Mouse (Mus musculus) liver, embryonic 15.5 days (tissue): ENCODE data around the gene Tcf7l2. TPM values are rescaled to one million over a fixed set of nuclear protein-coding genes. Genes with fewer than 3 reads are reported as not detected.
A peak's percentile ranks its signal among the peaks of the same experiment; 100 is the strongest.

Experiments used
- ATAC-seq: fragments of 200-750 bp; cut with Nextera tagmentation; 2 replicates; pipeline ENCODE4 v1.8.0; 2017; ENCODE audit warnings: moderate number of reproducible peaks, mild to moderate bottlenecking, moderate library complexity; ENCODE audit not compliant: insufficient read depth
- H3K27ac ChIP-seq: fragments of 300-500 bp; sonication (generic); replicated peaks from 2 replicates; pipeline ENCODE4 v1.5.1; 2015; ENCODE audit warnings: mild to moderate bottlenecking, inconsistent platforms
- H3K27me3 ChIP-seq: fragments of 300-500 bp; sonication (generic); 2 replicates; pipeline ENCODE4 v1.6.1; 2015; ENCODE audit warnings: mild to moderate bottlenecking, inconsistent platforms
- H3K36me3 ChIP-seq: fragments of 300-500 bp; sonication (generic); replicated peaks from 2 replicates; pipeline ENCODE4 v1.6.1; 2015; ENCODE audit warnings: moderate library complexity, mild to moderate bottlenecking, inconsistent platforms
- H3K4me1 ChIP-seq: fragments of 300-500 bp; sonication (generic); replicated peaks from 2 replicates; pipeline ENCODE4 v1.6.1; 2015; ENCODE audit warnings: inconsistent platforms
- H3K4me2 ChIP-seq: fragments of 300-500 bp; sonication (generic); 2 replicates; pipeline ENCODE4 v1.6.1; 2015; ENCODE audit warnings: moderate library complexity, mild to moderate bottlenecking, inconsistent platforms
- H3K4me3 ChIP-seq: fragments of 300-500 bp; sonication (generic); replicated peaks from 2 replicates; pipeline ENCODE4 v1.5.1; 2015; ENCODE audit warnings: mild to moderate bottlenecking, inconsistent platforms
- H3K9ac ChIP-seq: fragments of 300-500 bp; sonication (generic); 2 replicates; pipeline ENCODE4 v1.6.1; 2015; ENCODE audit warnings: moderate library complexity, mild to moderate bottlenecking, inconsistent platforms
- H3K9me3 ChIP-seq: fragments of 300-500 bp; sonication (generic); replicated peaks from 2 replicates; pipeline ENCODE4 v1.6.1; 2016; ENCODE audit warnings: inconsistent platforms
- WGBS: fragments of 180-500 bp; shearing (Covaris S2); methylation state at CpG from one replicate; pipeline ENCODE4 v1.1.7; 2015; ENCODE audit warnings: mixed read lengths; ENCODE audit not compliant: insufficient replicate concordance; 5-methylcytosine and 5-hydroxymethylcytosine counted together
- polyA plus RNA-seq: library from polyadenylated mRNA; unstranded; fragments of >200 nt; fragmentation: Nextera tagmentation; extraction: Ambion mirVana; gene quantifications from 2 replicates; pipeline ENCODE4 v1.2.1, GENCODE M21; 2015

Gene Tcf7l2
- polyA plus RNA-seq, 1 experiment from 2014 or later: 19.3 TPM

- no peak overlapping the region for H3K4me3 ChIP-seq
- H3K9me3 ChIP-seq: no peaks in the 10 kb centered on the region
- no peaks in the 10 kb centered on the region; the same call in 1 of the 2 replicates for H3K27me3 ChIP-seq
- H3K4me2 ChIP-seq: no peak overlapping the region
- H3K9ac ChIP-seq: no peak overlapping the region
- peaks cover 14% of the 10 kb centered on the region for H3K4me1 ChIP-seq
- no peak overlapping the region for H3K27ac ChIP-seq
- 84% methylated on average over 10 of the region's 10 CpGs for WGBS
- ATAC-seq: no peak
- H3K36me3 ChIP-seq: peaks cover 13% of the 10 kb centered on the region
Observed at GRCm38 (mm10) chr19:55913585-55913984, 172.0 kb downstream of the Tcf7l2 start.

- Histone ChIP-seq H3K9ac (no peak overlapping the region), H3K4me2 (no peak overlapping the region), H3K27ac (no peak overlapping the region), H3K4me1 (peaks cover 5% of the 10 kb centered on the region; the same call in 1 of the 2 replicates), H3K4me3 (no peak overlapping the region), H3K36me3 (peaks cover 22% of the 10 kb centered on the region), H3K27me3 (no peaks in the 10 kb centered on the region), H3K9me3 (no peaks in the 10 kb centered on the region)
- no peak for ATAC-seq
- WGBS: 86% methylated on average over 20 of the region's 20 CpGs
Observed at GRCm38 (mm10) chr19:55914614-55915211, 173.1 kb downstream of the Tcf7l2 start.

GRCm38 (mm10) chr19:55915506-55915905, 173.9 kb downstream of the Tcf7l2 start:
- Histone ChIP-seq H3K4me3 (no peak overlapping the region), H3K9me3 (no peaks in the 10 kb centered on the region), H3K27ac (no peak overlapping the region), H3K27me3 (no peaks in the 10 kb centered on the region), H3K4me1 (0 out of 2 replicates have a peak, but pooled peaks cover 5% of the 10 kb centered on the region), H3K4me2 (no peak overlapping the region), H3K36me3 (peaks cover 30% of the 10 kb centered on the region), H3K9ac (no peak overlapping the region)
- no peak for ATAC-seq
- 43% methylated on average over 7 of the region's 7 CpGs for WGBS

GRCm38 (mm10) chr19:55916211-55916610, 174.6 kb downstream of the Tcf7l2 start:
- H3K9ac ChIP-seq: no peak overlapping the region
- no peaks in the 10 kb centered on the region for H3K9me3 ChIP-seq
- ATAC-seq: no peak
- WGBS: 84% methylated on average over 3 of the region's 3 CpGs
- H3K36me3 ChIP-seq: peaks cover 37% of the 10 kb centered on the region
- H3K4me2 ChIP-seq: no peak overlapping the region
- H3K4me1 ChIP-seq: 0 out of 2 replicates have a peak, but pooled peaks cover 5% of the 10 kb centered on the region
- no peak overlapping the region for H3K27ac ChIP-seq
- no peak overlapping the region for H3K4me3 ChIP-seq
- no peaks in the 10 kb centered on the region for H3K27me3 ChIP-seq

- Histone ChIP-seq H3K9ac (no peak overlapping the region), H3K4me3 (no peak overlapping the region), H3K4me2 (no peak overlapping the region), H3K27ac (peak overlapping the region; percentile 35; the same call in 1 of the 2 replicates), H3K27me3 (no peaks in the 10 kb centered on the region), H3K9me3 (no peaks in the 10 kb centered on the region), H3K4me1 (peaks cover 51% of the 10 kb centered on the region), H3K36me3 (peaks cover 33% of the 10 kb centered on the region)
- WGBS: 75% methylated on average over 12 of the region's 12 CpGs
- ATAC-seq: no peak
Observed at GRCm38 (mm10) chr19:55923789-55924426, 182.3 kb downstream of the Tcf7l2 start.

- Histone ChIP-seq H3K36me3 (peaks cover 26% of the 10 kb centered on the region), H3K4me1 (peaks cover 60% of the 10 kb centered on the region), H3K9me3 (no peaks in the 10 kb centered on the region), H3K4me2 (peak overlapping the region; percentile 43), H3K4me3 (no peak overlapping the region), H3K27me3 (no peaks in the 10 kb centered on the region), H3K27ac (peak overlapping the region; percentile 84), H3K9ac (peak overlapping the region; percentile 50)
- 46% methylated on average over 4 of the region's 4 CpGs for WGBS
- ATAC-seq: no peak
Observed at GRCm38 (mm10) chr19:55924800-55925199, 183.2 kb downstream of the Tcf7l2 start.

GRCm38 (mm10) chr19:55925425-55925803, 183.8 kb downstream of the Tcf7l2 start:
- Histone ChIP-seq H3K4me1 (peaks cover 67% of the 10 kb centered on the region), H3K9ac (peak overlapping the region; percentile 69; the same call in 1 of the 2 replicates), H3K4me3 (peak overlapping the region; percentile 60), H3K9me3 (no peaks in the 10 kb centered on the region), H3K4me2 (peak overlapping the region; percentile 67), H3K36me3 (peaks cover 20% of the 10 kb centered on the region; the same call in 1 of the 2 replicates), H3K27me3 (no peaks in the 10 kb centered on the region), H3K27ac (peak overlapping the region; percentile 96)
- WGBS: 17% methylated on average over 7 of the region's 7 CpGs
- ATAC-seq: peak; percentile 55

- Histone ChIP-seq H3K4me2 (peak overlapping the region; percentile 67), H3K27ac (peak overlapping the region; percentile 96), H3K27me3 (no peaks in the 10 kb centered on the region), H3K4me1 (peaks cover 71% of the 10 kb centered on the region), H3K9ac (peak overlapping the region; percentile 69), H3K9me3 (no peaks in the 10 kb centered on the region), H3K4me3 (peak overlapping the region; percentile 60), H3K36me3 (peaks cover 18% of the 10 kb centered on the region; the same call in 1 of the 2 replicates)
- 52% methylated on average over 16 of the region's 16 CpGs for WGBS
- ATAC-seq: peak; percentile 83
Observed at GRCm38 (mm10) chr19:55925804-55926521, 184.3 kb downstream of the Tcf7l2 start.

GRCm38 (mm10) chr19:55926858-55927673, 185.4 kb downstream of the Tcf7l2 start:
- peak overlapping the region; percentile 96 for H3K27ac ChIP-seq
- H3K36me3 ChIP-seq: peaks cover 19% of the 10 kb centered on the region
- ATAC-seq: no peak
- no peaks in the 10 kb centered on the region for H3K9me3 ChIP-seq
- H3K4me2 ChIP-seq: peak overlapping the region; percentile 67
- H3K9ac ChIP-seq: peak overlapping the region; percentile 69
- peaks cover 79% of the 10 kb centered on the region for H3K4me1 ChIP-seq
- H3K27me3 ChIP-seq: no peaks in the 10 kb centered on the region
- peak overlapping the region; percentile 60 for H3K4me3 ChIP-seq
- WGBS: 70% methylated on average over 16 of the region's 16 CpGs

- no peaks in the 10 kb centered on the region for H3K9me3 ChIP-seq
- H3K27ac ChIP-seq: peak overlapping the region; percentile 96
- H3K4me3 ChIP-seq: peak overlapping the region; percentile 60
- H3K27me3 ChIP-seq: no peaks in the 10 kb centered on the region
- peak overlapping the region; percentile 47 for H3K9ac ChIP-seq
- peaks cover 23% of the 10 kb centered on the region for H3K36me3 ChIP-seq
- WGBS: 83% methylated on average over 9 of the region's 9 CpGs
- H3K4me1 ChIP-seq: peaks cover 77% of the 10 kb centered on the region
- no peak for ATAC-seq
- H3K4me2 ChIP-seq: peak overlapping the region; percentile 67
Observed at GRCm38 (mm10) chr19:55927674-55928061, 186.0 kb downstream of the Tcf7l2 start.
